Mouse (Mus musculus): ENCODE measurements at regions not wholly inside any gene's neighbourhood (a gene's known extent, or its start where the extent isn't known, plus 50 kb on each side); places are given as distances from the start of the nearest gene placed in this dataset.
A peak's percentile ranks its signal among the peaks of the same experiment; 100 is the strongest.

GRCm38 (mm10) chr5:118908224-118908623 lies 347.7 kb downstream of the Med13l start:
- 60% methylated on average over 7 of the region's 7 CpGs for WGBS
- Histone ChIP-seq H3K4me3 (ENCODE audit: low read length) (no peak overlapping the region), H3K4me2 (ENCODE audit: low read depth, low read length) (no peak overlapping the region), H3K9me3 (ENCODE audit: control insufficient read depth, low read length) (peaks cover 6% of the 10 kb centered on the region), H3K36me3 (ENCODE audit: control insufficient read depth, insufficient read depth, low read length) (no peaks in the 10 kb centered on the region), H3K27me3 (ENCODE audit: control insufficient read depth, insufficient read depth, low read depth, low read length) (no peaks in the 10 kb centered on the region), H3K9ac (ENCODE audit: low read length) (no peak overlapping the region), H3K4me1 (replicated peaks; ENCODE audit: control insufficient read depth, insufficient read depth, low read length) (no peaks in the 10 kb centered on the region), H3K27ac (ENCODE audit: low read length) (no peak overlapping the region)
- ATAC-seq (ENCODE audit: low read depth): no peak

- 65% methylated on average over 6 of the region's 6 CpGs for WGBS
- Histone ChIP-seq H3K4me2 (ENCODE audit: low read depth, low read length) (no peak overlapping the region), H3K27ac (ENCODE audit: low read length) (no peak overlapping the region), H3K4me3 (ENCODE audit: low read length) (no peak overlapping the region), H3K4me1 (replicated peaks; ENCODE audit: control insufficient read depth, insufficient read depth, low read length) (no peaks in the 10 kb centered on the region), H3K9ac (ENCODE audit: low read length) (no peak overlapping the region), H3K27me3 (ENCODE audit: control insufficient read depth, insufficient read depth, low read depth, low read length) (no peaks in the 10 kb centered on the region), H3K36me3 (ENCODE audit: control insufficient read depth, insufficient read depth, low read length) (no peaks in the 10 kb centered on the region), H3K9me3 (ENCODE audit: control insufficient read depth, low read length) (no peaks in the 10 kb centered on the region)
- ATAC-seq (ENCODE audit: low read depth): no peak
Measured at GRCm38 (mm10) chr5:118909756-118910155, 349.3 kb downstream of the Med13l start.

- no peaks in the 10 kb centered on the region for H3K4me1 ChIP-seq (replicated peaks; ENCODE audit: control insufficient read depth, insufficient read depth, low read length)
- no peak overlapping the region for H3K9ac ChIP-seq (ENCODE audit: low read length)
- no peak for ATAC-seq (ENCODE audit: low read depth)
- no peaks in the 10 kb centered on the region for H3K36me3 ChIP-seq (ENCODE audit: control insufficient read depth, insufficient read depth, low read length)
- H3K27ac ChIP-seq (ENCODE audit: low read length): no peak overlapping the region
- no peak overlapping the region for H3K4me3 ChIP-seq (ENCODE audit: low read length)
- no peaks in the 10 kb centered on the region for H3K27me3 ChIP-seq (ENCODE audit: control insufficient read depth, insufficient read depth, low read depth, low read length)
- no peaks in the 10 kb centered on the region for H3K9me3 ChIP-seq (ENCODE audit: control insufficient read depth, low read length)
- 63% methylated on average over 6 of the region's 6 CpGs for WGBS
- no peak overlapping the region for H3K4me2 ChIP-seq (ENCODE audit: low read depth, low read length)
Measured at GRCm38 (mm10) chr5:118914191-118914750, 353.8 kb downstream of the Med13l start.

GRCm38 (mm10) chr5:118923357-118923756 lies 362.9 kb downstream of the Med13l start:
- ATAC-seq (ENCODE audit: low read depth): no peak
- Histone ChIP-seq H3K36me3 (ENCODE audit: control insufficient read depth, insufficient read depth, low read length) (no peaks in the 10 kb centered on the region), H3K9me3 (ENCODE audit: control insufficient read depth, low read length) (no peaks in the 10 kb centered on the region), H3K4me3 (ENCODE audit: low read length) (no peak overlapping the region), H3K9ac (ENCODE audit: low read length) (no peak overlapping the region), H3K27ac (ENCODE audit: low read length) (no peak overlapping the region), H3K4me1 (replicated peaks; ENCODE audit: control insufficient read depth, insufficient read depth, low read length) (no peaks in the 10 kb centered on the region), H3K27me3 (ENCODE audit: control insufficient read depth, insufficient read depth, low read depth, low read length) (no peaks in the 10 kb centered on the region; the same call in none of the 2 replicates), H3K4me2 (ENCODE audit: low read depth, low read length) (no peak overlapping the region)
- WGBS: 81% methylated on average over 7 of the region's 7 CpGs

GRCm38 (mm10) chr5:118929037-118929436 lies 368.6 kb downstream of the Med13l start:
- H3K4me2 ChIP-seq (ENCODE audit: low read depth, low read length): no peak overlapping the region
- no peaks in the 10 kb centered on the region for H3K36me3 ChIP-seq (ENCODE audit: control insufficient read depth, insufficient read depth, low read length)
- H3K9me3 ChIP-seq (ENCODE audit: control insufficient read depth, low read length): peaks cover 4% of the 10 kb centered on the region; the same call in 1 of the 2 replicates
- H3K9ac ChIP-seq (ENCODE audit: low read length): no peak overlapping the region
- WGBS: 93% methylated on average over 4 of the region's 4 CpGs
- H3K4me1 ChIP-seq (replicated peaks; ENCODE audit: control insufficient read depth, insufficient read depth, low read length): peaks cover 3% of the 10 kb centered on the region; the same call in 1 of the 2 replicates
- no peaks in the 10 kb centered on the region; the same call in none of the 2 replicates for H3K27me3 ChIP-seq (ENCODE audit: control insufficient read depth, insufficient read depth, low read depth, low read length)
- ATAC-seq (ENCODE audit: low read depth): no peak
- no peak overlapping the region for H3K4me3 ChIP-seq (ENCODE audit: low read length)
- no peak overlapping the region for H3K27ac ChIP-seq (ENCODE audit: low read length)

GRCm38 (mm10) chr5:118929990-118930501 lies 369.6 kb downstream of the Med13l start:
- H3K36me3 ChIP-seq (ENCODE audit: control insufficient read depth, insufficient read depth, low read length): no peaks in the 10 kb centered on the region
- ATAC-seq (ENCODE audit: low read depth): peak; percentile 82
- peak overlapping the region; percentile 42 for H3K4me2 ChIP-seq (ENCODE audit: low read depth, low read length)
- H3K9ac ChIP-seq (ENCODE audit: low read length): no peak overlapping the region
- H3K4me1 ChIP-seq (replicated peaks; ENCODE audit: control insufficient read depth, insufficient read depth, low read length): peaks cover 3% of the 10 kb centered on the region; the same call in 1 of the 2 replicates
- no peaks in the 10 kb centered on the region; the same call in 1 of the 2 replicates for H3K27me3 ChIP-seq (ENCODE audit: control insufficient read depth, insufficient read depth, low read depth, low read length)
- H3K9me3 ChIP-seq (ENCODE audit: control insufficient read depth, low read length): peaks cover 4% of the 10 kb centered on the region; the same call in 1 of the 2 replicates
- H3K27ac ChIP-seq (ENCODE audit: low read length): no peak overlapping the region
- H3K4me3 ChIP-seq (ENCODE audit: low read length): peak overlapping the region; percentile 10
- 3% methylated on average over 21 of the region's 23 CpGs for WGBS

- 80% methylated on average over 12 of the region's 12 CpGs for WGBS
Measured at GRCm38 (mm10) chr5:118939336-118940039, 379.0 kb downstream of the Med13l start.

GRCm38 (mm10) chr5:118944256-118944655 lies 383.8 kb downstream of the Med13l start:
- H3K9ac ChIP-seq (ENCODE audit: low read length): no peak overlapping the region
- WGBS: 53% methylated on average over 7 of the region's 7 CpGs
- no peaks in the 10 kb centered on the region for H3K27me3 ChIP-seq (ENCODE audit: control insufficient read depth, insufficient read depth, low read depth, low read length)
- no peaks in the 10 kb centered on the region for H3K36me3 ChIP-seq (ENCODE audit: control insufficient read depth, insufficient read depth, low read length)
- no peaks in the 10 kb centered on the region for H3K4me1 ChIP-seq (replicated peaks; ENCODE audit: control insufficient read depth, insufficient read depth, low read length)
- no peak overlapping the region for H3K27ac ChIP-seq (ENCODE audit: low read length)
- no peak overlapping the region for H3K4me3 ChIP-seq (ENCODE audit: low read length)
- H3K4me2 ChIP-seq (ENCODE audit: low read depth, low read length): no peak overlapping the region
- no peak for ATAC-seq (ENCODE audit: low read depth)
- no peaks in the 10 kb centered on the region for H3K9me3 ChIP-seq (ENCODE audit: control insufficient read depth, low read length)

More at GRCm38 (mm10) chr5:118939336-118940039, 379.0 kb downstream of the Med13l start:
- Histone ChIP-seq H3K4me1 (replicated peaks; ENCODE audit: control insufficient read depth, insufficient read depth, low read length) (no peaks in the 10 kb centered on the region), H3K27ac (ENCODE audit: low read length) (no peak overlapping the region), H3K4me2 (ENCODE audit: low read depth, low read length) (no peak overlapping the region), H3K9ac (ENCODE audit: low read length) (no peak overlapping the region), H3K9me3 (ENCODE audit: control insufficient read depth, low read length) (no peaks in the 10 kb centered on the region), H3K27me3 (ENCODE audit: control insufficient read depth, insufficient read depth, low read depth, low read length) (no peaks in the 10 kb centered on the region), H3K36me3 (ENCODE audit: control insufficient read depth, insufficient read depth, low read length) (no peaks in the 10 kb centered on the region), H3K4me3 (ENCODE audit: low read length) (no peak overlapping the region)
- no peak for ATAC-seq (ENCODE audit: low read depth)

- Histone ChIP-seq H3K9me3 (ENCODE audit: control insufficient read depth, low read length) (no peaks in the 10 kb centered on the region), H3K4me3 (ENCODE audit: low read length) (no peak overlapping the region), H3K9ac (ENCODE audit: low read length) (no peak overlapping the region), H3K36me3 (ENCODE audit: control insufficient read depth, insufficient read depth, low read length) (no peaks in the 10 kb centered on the region), H3K4me1 (replicated peaks; ENCODE audit: control insufficient read depth, insufficient read depth, low read length) (no peaks in the 10 kb centered on the region), H3K27ac (ENCODE audit: low read length) (no peak overlapping the region), H3K27me3 (ENCODE audit: control insufficient read depth, insufficient read depth, low read depth, low read length) (no peaks in the 10 kb centered on the region), H3K4me2 (ENCODE audit: low read depth, low read length) (no peak overlapping the region; the same call in 1 of the 2 replicates)
- peak; percentile 76 for ATAC-seq (ENCODE audit: low read depth)
- WGBS: 34% methylated on average over 8 of the region's 8 CpGs
Measured at GRCm38 (mm10) chr5:118946090-118946489, 385.6 kb downstream of the Med13l start.
